In genomic region chr11:54219191-54219590, GRCm38 (mm10) we compare ENCODE assay signal across 42 mouse cellular contexts. TPM values are rescaled to one million over a fixed set of nuclear protein-coding genes. Genes with fewer than 3 reads are reported as not detected.
"Had no signal": no experiment of that assay in that cellular context is flagged by ENCODE, and none has a peak within 500 bp of the region (broad histone marks: within the 10 kb centered on the region; RNA-seq: fewer than 3 reads in every experiment).

No protein-coding gene starts in this region.

- H3K27ac ChIP-seq: heart, embryonic 10.5 days; hindbrain, embryonic 13.5 days; hindbrain, embryonic 15.5 days; hindbrain, postnatal 0 days; kidney, embryonic 15.5 days; kidney, postnatal 0 days; limb, embryonic 10.5 days; limb, embryonic 12.5 days; liver, embryonic 13.5 days; liver, embryonic 15.5 days had no signal

- DNase-seq: gastrocnemius, postnatal 14 days; gastrocnemius, postnatal 36 days; heart, adult 18-20 months; heart, postnatal 14 days; heart, postnatal 36 days; kidney, adult 2 months; kidney, adult 9 months; kidney, postnatal 14 days; kidney, postnatal 36 days; layer of hippocampus, adult 9-11 months; layer of hippocampus, postnatal 36 days; liver; liver, embryonic 13.5 days had no signal

- ATAC-seq: hindbrain, postnatal 0 days; intestine, embryonic 16.5 days had no signal

- H3K4me1 ChIP-seq: hindbrain, embryonic 13.5 days; hindbrain, embryonic 15.5 days; limb, embryonic 10.5 days; limb, embryonic 12.5 days; liver, embryonic 13.5 days; liver, embryonic 15.5 days had no signal

- H3K9me3 ChIP-seq: heart, embryonic 10.5 days; heart, embryonic 12.5 days; hindbrain, embryonic 13.5 days; hindbrain, embryonic 15.5 days; kidney, embryonic 15.5 days; limb, embryonic 10.5 days; limb, embryonic 12.5 days; liver, embryonic 13.5 days; liver, embryonic 15.5 days had no signal

- H3K9ac ChIP-seq: heart, embryonic 12.5 days; hindbrain, embryonic 13.5 days; hindbrain, embryonic 15.5 days; kidney, embryonic 15.5 days; limb, embryonic 12.5 days; liver, embryonic 13.5 days; liver, embryonic 15.5 days had no signal

- H3K27me3 ChIP-seq: heart, embryonic 12.5 days; hindbrain, embryonic 13.5 days; hindbrain, embryonic 15.5 days; kidney, embryonic 15.5 days; limb, embryonic 12.5 days had no signal

- H3K36me3 ChIP-seq: heart, embryonic 10.5 days; heart, embryonic 12.5 days; hindbrain, embryonic 13.5 days; hindbrain, embryonic 15.5 days; kidney, embryonic 15.5 days; limb, embryonic 10.5 days; limb, embryonic 12.5 days; liver, embryonic 13.5 days; liver, embryonic 15.5 days had no signal

- H3K4me3 ChIP-seq: heart, embryonic 10.5 days; heart, embryonic 12.5 days; hindbrain, embryonic 13.5 days; hindbrain, embryonic 15.5 days; kidney, embryonic 15.5 days; limb, embryonic 10.5 days; limb, embryonic 12.5 days; liver, embryonic 13.5 days; liver, embryonic 15.5 days had no signal

RNA-seq across cellular contexts. Expression of gene Csf2, which starts 30.3 kb away (rescaled TPM):
- total RNA-seq: gastrocnemius, adult 18-20 months; gastrocnemius, adult 8-10 months; gastrocnemius, postnatal 14 days; gastrocnemius, postnatal 36 days; heart, adult 18-20 months; heart, postnatal 14 days; heart, postnatal 36 days; hematopoietic stem cell, adult 5-6 weeks; hindbrain, postnatal 0 days; layer of hippocampus, adult 18-20 months; layer of hippocampus, adult 8-10 months; layer of hippocampus, postnatal 14 days; layer of hippocampus, postnatal 36 days; left cerebral cortex, adult 18-20 months; left cerebral cortex, postnatal 14 days; left cerebral cortex, postnatal 36 days had no signal
- polyA plus RNA-seq: gonadal fat pad, adult 2 months; heart, embryonic 10.5 days; heart, embryonic 12.5 days; heart, embryonic 14.5 days; heart, embryonic 16.5 days; hindbrain, embryonic 11.5 days; hindbrain, embryonic 13.5 days; hindbrain, embryonic 15.5 days; hindbrain, postnatal 0 days; kidney, adult 2 months; kidney, embryonic 15.5 days; kidney, postnatal 0 days; limb, embryonic 10.5 days; limb, embryonic 12.5 days; limb, embryonic 14.5 days; liver, embryonic 11.5 days; liver, embryonic 13.5 days; liver, embryonic 15.5 days had no signal

RNA-seq across cellular contexts. Expression of gene Il3, which starts 47.9 kb away (rescaled TPM):
- total RNA-seq: gastrocnemius, adult 18-20 months; gastrocnemius, adult 8-10 months; gastrocnemius, postnatal 14 days; gastrocnemius, postnatal 36 days; heart, adult 18-20 months; heart, adult 8-10 months; heart, postnatal 14 days; heart, postnatal 36 days; hematopoietic stem cell, adult 5-6 weeks; hindbrain, postnatal 0 days; layer of hippocampus, adult 18-20 months; layer of hippocampus, adult 8-10 months; layer of hippocampus, postnatal 14 days; layer of hippocampus, postnatal 36 days; left cerebral cortex, adult 18-20 months; left cerebral cortex, postnatal 14 days; left cerebral cortex, postnatal 36 days had no signal
- polyA plus RNA-seq: gonadal fat pad, adult 2 months; heart, embryonic 10.5 days; heart, embryonic 12.5 days; heart, embryonic 14.5 days; heart, embryonic 16.5 days; hindbrain, embryonic 11.5 days; hindbrain, embryonic 13.5 days; hindbrain, embryonic 15.5 days; hindbrain, postnatal 0 days; intestine, embryonic 14.5 days; intestine, embryonic 16.5 days; kidney, adult 2 months; kidney, embryonic 15.5 days; kidney, postnatal 0 days; large intestine, adult 2 months; limb, embryonic 10.5 days; limb, embryonic 12.5 days; limb, embryonic 14.5 days; liver, embryonic 11.5 days; liver, embryonic 13.5 days; liver, embryonic 15.5 days had no signal
